Comparison of ENCODE assay signal across 13 mouse cellular contexts in the genomic region with DNA sequence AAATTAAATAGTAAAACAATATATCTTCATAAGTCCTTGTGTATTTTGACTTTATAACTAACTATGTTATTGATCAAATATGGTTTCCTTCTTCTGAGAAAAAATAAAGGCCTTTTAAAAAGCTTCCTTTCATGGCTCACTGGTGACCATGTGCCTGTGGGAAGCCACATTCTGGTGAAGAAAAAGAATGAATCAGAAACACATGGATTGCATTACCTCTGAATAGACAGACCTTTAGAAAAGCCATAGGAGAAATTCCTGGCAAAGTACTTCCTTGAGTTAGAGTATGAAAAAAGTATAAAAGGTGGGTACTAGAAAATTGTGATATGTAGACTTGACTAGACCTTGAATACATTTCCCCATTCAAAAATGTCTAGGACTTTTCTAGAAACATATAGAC.
"Had no signal": no experiment of that assay in that cellular context is flagged by ENCODE, and none has a peak within 500 bp of the region (broad histone marks: within the 10 kb centered on the region; RNA-seq: fewer than 3 reads in every experiment).

No protein-coding gene starts in this region.

- DNase-seq: gastrocnemius, postnatal 14 days; gastrocnemius, postnatal 36 days; heart, adult 11 months; heart, adult 2 months; heart, postnatal 10 days; heart, postnatal 4 days; kidney, adult 18-20 months; kidney, adult 8-10 months; kidney, postnatal 10 days; kidney, postnatal 25 days; kidney, postnatal 4 days; left cerebral cortex, postnatal 4 days; lung, adult 18-20 months had no signal
